Comparison of ENCODE assay signal across 8 mouse cellular contexts in the genomic region with DNA sequence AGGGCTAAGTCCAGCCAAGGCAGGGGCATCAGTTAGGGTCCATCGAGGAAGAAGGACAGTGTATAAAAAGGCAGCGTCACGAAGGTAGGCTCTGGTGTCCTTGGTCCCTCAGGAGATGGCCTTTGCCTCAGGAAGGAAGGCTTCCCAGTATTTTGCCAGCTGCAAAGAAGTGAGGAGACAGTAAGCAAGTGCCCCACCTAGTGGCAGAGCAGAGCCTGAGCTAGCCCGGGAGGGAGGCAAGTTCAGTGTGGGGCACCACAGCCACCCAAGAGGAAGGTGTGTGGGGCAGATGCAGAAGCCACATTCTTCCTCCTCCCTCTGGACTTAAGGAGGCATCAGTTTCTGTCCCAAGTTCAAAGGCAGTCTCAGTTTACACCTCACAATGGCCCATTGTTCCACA. TPM values are rescaled to one million over a fixed set of nuclear protein-coding genes. Genes with fewer than 3 reads are reported as not detected.
DNase-seq lines count a peak whose midpoint lies in the region; ATAC-seq and TF ChIP-seq lines count a peak whose summit lies in the region.

No protein-coding gene starts in this region.

- H3K36me3 ChIP-seq in lung, embryonic 14.5 days (ENCODE audit: insufficient read depth): peaks cover 69% of the 10 kb centered on the region

- H3K27me3 ChIP-seq in lung, embryonic 14.5 days (ENCODE audit: insufficient read depth, low read length): no peaks in the 10 kb centered on the region

- no peak overlapping the region for H3K4me3 ChIP-seq in lung, embryonic 14.5 days (ENCODE audit: low read depth, low read length)

- no peaks in the 10 kb centered on the region for H3K4me1 ChIP-seq in lung, embryonic 14.5 days (ENCODE audit: insufficient read depth)

- WGBS in lung, embryonic 14.5 days: 29% methylated on average over 4 of the region's 4 CpGs

- no peak overlapping the region for H3K4me2 ChIP-seq in lung, embryonic 14.5 days

- peak; percentile 57 to 60 for DNase-seq in cerebellum, adult 18-20 months
- DNase-seq in cerebellum, adult 9-10 months: no peak
- DNase-seq in ovary, postnatal 36 days (ENCODE audit: low spot score): peak; percentile 54
- DNase-seq in ovary, postnatal 14 days (ENCODE audit: low spot score): no peak
- peak; percentile 45 to 53 for DNase-seq in cerebellum, postnatal 36 days
- DNase-seq in kidney, adult 9 months: peak; percentile 68
- peak; percentile 76 for DNase-seq in lung, embryonic 14.5 days
- DNase-seq in spleen, postnatal 4 days (ENCODE audit: low spot score in 2 of 2): peak; percentile 64 to 86

- no peak overlapping the region for H3K9ac ChIP-seq in lung, embryonic 14.5 days

- H3K9me3 ChIP-seq in lung, embryonic 14.5 days (ENCODE audit: low read depth, low read length): no peaks in the 10 kb centered on the region

- peak overlapping the region; percentile 37; the same call in 1 of the 2 replicates for H3K27ac ChIP-seq in lung, embryonic 14.5 days (ENCODE audit: low read depth)

- TF ChIP-seq CTCF in lung, embryonic 14.5 days (IDR thresholded peaks at IDR 0.05; ENCODE audit: low read depth): peak; percentile 83

- peak; percentile 43; the same call in 1 of the 2 replicates for ATAC-seq in lung, embryonic 14.5 days (ENCODE audit: insufficient read depth)

RNA-seq across cellular contexts. Expression of a gene that starts 18.9 kb away (rescaled TPM):
- 11.0 and 11.1 TPM in 2 replicates for polyA plus RNA-seq in lung, embryonic 14.5 days (2014; fragmentation: Nextera tagmentation; extraction: Ambion mirVana)

RNA-seq across cellular contexts. Expression of a gene that starts 28.4 kb away (rescaled TPM):
- 654 and 655 TPM in 2 replicates for polyA plus RNA-seq in lung, embryonic 14.5 days (2014; fragmentation: Nextera tagmentation; extraction: Ambion mirVana)

RNA-seq across cellular contexts. Expression of a gene that starts 38.0 kb away (rescaled TPM):
- 116 TPM in 2 replicates for polyA plus RNA-seq in lung, embryonic 14.5 days (2014; fragmentation: Nextera tagmentation; extraction: Ambion mirVana)

RNA-seq across cellular contexts. Expression of a gene that starts 38.0 kb away (rescaled TPM):
- 145 and 151 TPM in 2 replicates for polyA plus RNA-seq in lung, embryonic 14.5 days (2014; fragmentation: Nextera tagmentation; extraction: Ambion mirVana)

Comparison
In these comparisons a context has a peak if more than half of its experiments do, and no peak if none do; other contexts are left out.
1. DNase-seq: peak in cerebellum, adult 18-20 months (2 of 2), ovary, postnatal 36 days (single experiment), cerebellum, postnatal 36 days (2 of 2), kidney, adult 9 months (single experiment), lung, embryonic 14.5 days (single experiment) and spleen, postnatal 4 days (2 of 2); none in cerebellum, adult 9-10 months (single experiment) and ovary, postnatal 14 days (single experiment).